Mouse (Mus musculus): ENCODE results near the gene Dnaja4.
A peak's percentile ranks its signal among the peaks of the same experiment; 100 is the strongest.

The Dnaja4 gene

GRCm38 (mm10) chr9:54700174-54700475 is 1.5 kb downstream of the Dnaja4 start:
- DNase-seq, result no peak

DNA sequence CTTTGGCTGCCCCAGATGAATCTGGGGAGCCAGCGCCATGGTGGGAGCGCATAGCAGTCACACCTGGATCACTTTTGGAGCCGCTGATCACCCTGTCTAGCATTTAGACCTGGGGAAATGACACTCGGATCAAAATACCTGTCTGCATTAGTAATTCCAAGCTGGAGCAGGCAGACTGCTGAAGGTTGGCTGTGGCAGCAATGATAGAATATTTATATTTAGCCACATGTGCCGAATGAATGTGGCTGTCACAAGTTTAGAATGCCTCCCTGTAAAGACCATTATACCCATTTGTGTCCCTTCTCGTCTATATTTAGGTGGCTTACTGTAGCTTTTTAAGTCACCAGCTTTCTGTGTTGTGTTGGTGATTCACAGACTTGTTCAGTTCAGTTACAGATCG is 2.1 kb downstream of the Dnaja4 start:
- DNase-seq, result no peak

- DNase-seq, result no peak
These were observed 3.9 kb downstream of the Dnaja4 start for GRCm38 (mm10) chr9:54702581-54702980.

DNA sequence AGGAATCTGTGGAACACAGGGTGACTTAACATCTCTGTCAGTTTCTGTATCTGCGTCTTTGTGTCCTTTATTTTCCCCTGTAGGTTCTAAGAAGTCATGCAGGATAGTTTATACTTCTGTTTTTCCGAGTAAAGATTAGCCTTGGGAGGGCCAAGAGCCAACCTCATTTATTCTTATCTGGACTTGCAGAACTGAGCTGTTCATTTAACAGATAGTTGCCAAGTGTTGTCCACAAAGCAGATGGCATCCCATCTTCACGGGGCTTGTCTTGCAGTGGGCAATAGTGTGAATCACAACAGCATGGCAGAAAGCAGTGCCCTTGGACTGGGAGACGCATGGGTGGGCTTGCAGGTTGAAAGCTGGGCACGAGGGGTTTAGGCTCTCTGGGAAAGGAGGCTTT is 5.7 kb downstream of the Dnaja4 start:
- DNase-seq, result no peak

DNA sequence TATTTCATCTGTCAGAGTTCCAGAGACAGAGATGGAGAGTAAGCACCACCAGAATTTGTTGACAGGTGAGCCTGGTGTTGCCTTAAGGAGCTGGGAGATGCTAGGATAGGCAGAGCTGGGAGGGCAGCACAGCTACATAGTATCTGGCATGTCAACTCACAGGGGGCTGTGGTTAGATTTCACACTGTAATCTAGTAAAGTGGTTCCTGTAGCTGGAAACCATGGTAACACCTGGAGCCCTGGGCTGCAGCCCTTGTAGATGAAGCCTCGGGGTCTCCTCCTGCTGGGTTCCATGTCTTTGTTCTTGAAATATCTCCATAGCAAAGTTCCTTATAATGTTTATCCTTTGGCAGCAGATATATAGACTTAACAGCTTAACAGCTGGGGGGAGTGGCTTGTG is 6.9 kb downstream of the Dnaja4 start:
- no peak for DNase-seq

DNA sequence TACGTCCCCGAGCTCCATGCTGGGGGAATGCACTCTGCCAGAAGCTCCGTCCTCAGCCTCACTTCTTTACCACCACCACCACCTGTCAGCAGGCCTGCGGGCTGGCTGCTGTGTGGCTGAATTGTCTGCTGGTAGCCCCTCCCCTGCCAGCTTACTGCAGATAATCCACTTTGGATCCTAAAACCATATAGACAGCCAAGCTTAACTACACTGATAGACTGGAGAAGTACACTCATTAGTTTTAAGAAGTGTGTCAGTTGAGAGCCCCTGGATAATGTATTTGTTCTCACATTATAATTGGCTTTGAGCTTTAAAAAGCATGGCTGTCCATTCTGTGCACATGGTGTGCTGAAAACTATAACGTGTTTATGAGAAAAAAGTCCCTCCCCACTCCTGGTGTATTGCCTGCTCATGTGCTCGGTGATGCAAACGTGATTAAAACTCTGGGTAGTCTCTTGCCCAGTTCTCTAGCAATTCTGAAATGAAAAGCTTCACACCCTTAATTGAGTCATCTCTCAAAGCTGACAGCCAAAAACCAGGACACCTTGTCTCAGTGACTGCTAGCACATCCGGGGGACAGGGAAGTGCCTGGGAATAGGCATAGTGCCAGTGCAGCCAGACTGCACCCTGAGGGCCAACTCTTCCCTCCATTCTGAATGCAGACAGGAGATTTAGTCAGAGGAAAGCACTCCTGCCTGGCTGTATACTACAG is 8.8 kb downstream of the Dnaja4 start:
- DNase-seq, result no peak

- DNase-seq, result no peak
These were observed 9.4 kb downstream of the Dnaja4 start for GRCm38 (mm10) chr9:54708085-54708484.

- DNase-seq, result no peak
These were observed 17.1 kb downstream of the Dnaja4 start for GRCm38 (mm10) chr9:54715776-54716175.

DNA sequence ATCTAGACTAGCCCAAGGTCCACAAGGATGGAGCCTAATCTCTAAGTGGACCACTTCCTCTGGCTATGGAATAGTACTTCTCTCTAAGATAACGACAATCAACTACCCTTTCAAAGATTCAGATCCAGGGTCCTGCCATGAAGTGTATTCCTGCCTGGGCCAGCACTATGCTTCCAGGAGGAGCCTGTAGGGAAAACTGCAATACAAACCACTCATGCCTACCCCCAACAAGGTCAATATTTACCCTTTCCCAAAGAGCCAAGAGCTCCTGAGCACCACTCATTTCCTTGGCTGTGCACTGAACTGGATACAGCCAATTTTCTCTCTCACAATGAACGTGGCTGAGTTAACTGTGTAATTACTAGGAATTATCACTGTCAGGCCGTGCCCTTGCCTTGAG is 18.9 kb downstream of the Dnaja4 start:
- no peak for DNase-seq

GRCm38 (mm10) chr9:54722156-54722555 is 23.5 kb downstream of the Dnaja4 start:
- no peak for DNase-seq

DNA sequence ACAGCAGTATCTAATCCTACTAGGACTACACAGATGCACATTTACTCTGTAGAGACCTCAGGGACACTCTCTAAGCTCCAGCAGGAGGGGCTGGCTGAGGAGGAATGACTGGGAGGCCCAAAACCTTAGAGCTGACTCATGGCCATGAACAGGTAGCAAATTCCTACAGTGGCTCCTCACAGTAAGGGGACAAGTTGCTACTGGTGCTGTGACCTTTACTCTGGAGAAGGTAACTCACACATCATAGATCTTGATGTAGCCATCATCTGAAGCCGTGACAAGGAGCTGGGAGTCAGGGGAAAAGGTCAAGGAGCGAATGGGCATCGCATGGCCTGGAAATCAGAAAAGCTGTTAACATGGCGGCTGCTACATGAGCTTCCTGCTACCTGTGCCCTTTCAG is 23.9 kb downstream of the Dnaja4 start:
- DNase-seq, result no peak

- DNase-seq, result no peak
These were observed 27.6 kb downstream of the Dnaja4 start for GRCm38 (mm10) chr9:54726315-54726714.

DNA sequence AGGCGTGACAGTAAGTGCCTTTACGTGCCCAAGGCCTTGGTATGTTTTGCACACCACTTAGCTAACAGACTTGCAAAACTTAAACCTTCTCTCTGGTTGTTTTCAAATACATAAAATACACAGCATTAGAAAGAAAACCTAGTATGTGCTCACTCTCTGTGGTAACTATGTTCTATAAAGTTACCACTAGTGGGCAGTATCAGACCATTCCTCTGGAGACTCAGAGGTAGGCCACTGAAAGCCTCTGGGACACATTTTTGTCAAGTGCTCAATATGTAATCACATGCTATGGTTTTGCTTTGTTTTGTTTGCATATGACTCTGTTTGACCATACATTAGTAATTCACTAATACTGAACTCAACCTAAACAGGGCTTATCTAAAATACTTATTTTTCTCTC is 33.4 kb downstream of the Dnaja4 start:
- DNase-seq, result no peak

- peak; percentile 97 for DNase-seq
These were observed 35.4 kb downstream of the Dnaja4 start, which contains the start of gene Wdr61 for GRCm38 (mm10) chr9:54733921-54734638. Gene Wdr61, minus strand, starts transcription at chr9:54734519.

- no peak for DNase-seq
These were observed 36.1 kb downstream of the Dnaja4 start for GRCm38 (mm10) chr9:54734639-54735252.

GRCm38 (mm10) chr9:54736284-54736701 is 37.6 kb downstream of the Dnaja4 start:
- DNase-seq, result no peak

GRCm38 (mm10) chr9:54738376-54738775 is 39.7 kb downstream of the Dnaja4 start:
- peak; percentile 53 for DNase-seq

- DNase-seq, result no peak
These were observed 45.2 kb downstream of the Dnaja4 start for GRCm38 (mm10) chr9:54743891-54744290.

GRCm38 (mm10) chr9:54745740-54746370 is 47.2 kb downstream of the Dnaja4 start:
- DNase-seq, result no peak

- no peak for DNase-seq
These were observed 51.7 kb downstream of the Dnaja4 start for GRCm38 (mm10) chr9:54750215-54750981.

GRCm38 (mm10) chr9:54751684-54752083 is 53.0 kb downstream of the Dnaja4 start:
- no peak for DNase-seq

DNA sequence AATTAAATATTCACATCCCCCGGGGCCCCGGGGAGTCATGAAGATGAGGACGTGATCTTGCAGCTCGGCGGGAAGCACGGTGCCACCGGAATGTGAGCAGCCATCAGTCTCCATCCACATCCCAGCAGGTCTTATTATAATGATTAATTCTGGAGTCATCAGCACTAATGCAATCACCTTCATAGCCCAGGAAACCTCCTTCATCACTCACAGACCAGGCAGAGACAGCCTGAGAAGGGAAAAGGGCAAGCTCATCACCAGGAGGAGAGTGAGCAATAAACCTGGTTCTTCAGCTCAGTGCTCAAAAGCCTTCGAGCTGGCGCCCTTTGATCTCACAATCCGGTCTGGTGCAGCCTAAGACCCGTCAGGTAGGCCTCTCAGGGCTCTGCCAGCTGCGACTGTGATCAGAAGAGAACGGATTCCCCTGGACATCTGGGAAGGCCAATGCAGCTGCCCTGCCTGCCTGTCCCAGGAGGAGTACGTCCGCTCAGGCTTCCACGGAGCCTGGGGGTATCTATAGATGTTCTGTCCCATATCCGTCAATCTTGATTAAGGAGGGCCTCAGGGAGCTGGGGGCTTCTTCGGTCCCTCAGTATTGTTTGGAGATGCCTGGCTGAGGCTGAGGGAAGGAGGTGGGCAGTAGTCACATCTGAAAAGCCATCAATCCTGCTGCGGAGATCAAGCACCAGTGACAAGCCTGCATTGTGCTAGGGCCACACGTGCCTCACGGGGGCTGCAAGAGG is 53.7 kb downstream of the Dnaja4 start:
- no peak for DNase-seq
